Mouse (Mus musculus) testis, adult 2 months (tissue): ENCODE results near the gene Cpm. TPM values are rescaled to one million over a fixed set of nuclear protein-coding genes. Genes with fewer than 3 reads are reported as not detected.

Source experiments
- H3K27ac ChIP-seq: fragments of 200-500 bp; 2 replicates; pipeline ENCODE4 v1.5.1; 2012; ENCODE audit warnings: low read depth, low read length; ENCODE audit not compliant: control insufficient read depth, insufficient read depth
- H3K27me3 ChIP-seq: fragments of 200-500 bp; 2 replicates; pipeline ENCODE4 v1.6.1; 2012; ENCODE audit warnings: mild to moderate bottlenecking, low read length, moderate library complexity; ENCODE audit not compliant: control insufficient read depth, insufficient read depth
- H3K36me3 ChIP-seq: fragments of 200-500 bp; 2 replicates; pipeline ENCODE4 v1.6.1; 2012; ENCODE audit warnings: mild to moderate bottlenecking, low read length; ENCODE audit not compliant: control insufficient read depth, insufficient read depth
- H3K4me1 ChIP-seq: fragments of 200-500 bp; 2 replicates; pipeline ENCODE4 v1.6.1; 2012; ENCODE audit warnings: low read length; ENCODE audit not compliant: control insufficient read depth, insufficient read depth
- H3K4me3 ChIP-seq: fragments of 200-500 bp; 2 replicates; pipeline ENCODE4 v1.5.1; 2012; ENCODE audit warnings: low read depth, mild to moderate bottlenecking, low read length, moderate library complexity, mixed read lengths; ENCODE audit not compliant: control insufficient read depth
- CTCF ChIP-seq: fragments of 200-500 bp; IDR thresholded peaks from 2 replicates; pipeline ENCODE4 v1.5.1; 2012; ENCODE audit warnings: low read depth, mild to moderate bottlenecking, inconsistent platforms, low read length, moderate library complexity; ENCODE audit not compliant: control insufficient read depth, insufficient read depth, insufficient replicate concordance
- POLR2A ChIP-seq: fragments of 200-500 bp; IDR thresholded peaks from 2 replicates; pipeline ENCODE4 v1.6.1; 2012; ENCODE audit warnings: low read depth, mild to moderate bottlenecking, inconsistent platforms, low read length, moderate library complexity; ENCODE audit not compliant: control insufficient read depth
- polyA plus RNA-seq: library from polyadenylated mRNA; depleted of rRNA; stranded (reverse); fragments of >200 nt; gene quantifications from 2 replicates; pipeline ENCODE4 v1.2.3, GENCODE M21; 2012

Gene Cpm
- polyA plus RNA-seq, 1 experiment = 0.77 TPM

DNA sequence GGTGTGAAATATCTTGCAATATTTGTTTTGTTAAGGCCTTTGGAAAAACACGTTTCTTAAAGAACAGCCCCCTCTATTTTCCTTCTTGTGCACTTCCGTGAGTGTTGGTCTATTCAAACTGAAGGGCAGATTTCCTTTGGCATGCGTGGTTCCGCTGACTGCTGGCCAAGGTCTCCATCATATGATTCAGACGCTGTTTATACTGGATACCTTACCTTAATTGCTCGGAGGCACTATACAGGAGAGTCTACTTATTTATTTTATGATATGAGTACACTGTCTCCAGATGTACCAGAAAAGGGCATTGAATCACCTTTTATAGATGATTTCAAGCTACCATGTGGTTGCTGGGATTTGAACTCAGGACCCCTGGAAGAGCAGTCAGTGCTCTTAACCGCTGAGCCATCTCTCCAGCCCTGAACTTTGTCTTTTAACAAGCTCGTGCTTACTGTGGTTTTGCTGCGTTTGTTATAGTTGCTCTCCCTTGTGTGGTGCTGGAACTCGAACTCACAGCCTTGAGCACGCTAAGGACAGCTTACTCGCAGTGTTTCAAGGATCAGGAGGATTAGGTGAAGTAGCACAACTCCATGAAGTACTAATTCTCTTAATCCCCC lies 20.8 kb downstream of the Cpm start:
- H3K27me3 ChIP-seq = no peaks in the 10 kb centered on the region
- TF ChIP-seq CTCF (no peak), POLR2A (no peak)
- no peak overlapping the region for H3K4me3 ChIP-seq
- no peak overlapping the region for H3K27ac ChIP-seq
- H3K4me1 ChIP-seq = peaks cover 2% of the 10 kb centered on the region; the same call in 1 of the 2 replicates
- H3K36me3 ChIP-seq = no peaks in the 10 kb centered on the region

DNA sequence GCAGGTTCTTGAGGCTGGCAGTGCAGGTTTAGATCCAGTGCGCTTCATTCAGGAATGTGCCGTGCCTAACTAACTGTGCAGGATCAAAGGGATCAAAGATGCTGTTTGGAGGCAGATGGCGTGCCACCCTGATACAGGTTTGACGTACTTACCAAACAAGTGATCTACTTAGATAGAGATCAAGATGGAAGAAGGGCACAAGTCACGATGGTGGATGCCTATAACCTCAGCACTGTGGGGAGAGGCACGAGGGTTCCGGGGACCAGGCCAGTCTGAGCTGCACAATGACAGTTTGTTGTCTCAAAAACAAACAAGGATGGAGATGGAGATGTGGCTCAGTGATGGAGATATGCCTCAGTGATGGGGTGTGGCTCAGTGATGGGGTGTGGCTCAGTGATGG lies 21.4 kb downstream of the Cpm start:
- no peak overlapping the region for H3K27ac ChIP-seq
- TF ChIP-seq POLR2A = no peak
- no peak for TF ChIP-seq CTCF
- no peaks in the 10 kb centered on the region for H3K27me3 ChIP-seq
- H3K4me1 ChIP-seq = peaks cover 2% of the 10 kb centered on the region; the same call in 1 of the 2 replicates
- H3K36me3 ChIP-seq = no peaks in the 10 kb centered on the region
- no peak overlapping the region for H3K4me3 ChIP-seq

DNA sequence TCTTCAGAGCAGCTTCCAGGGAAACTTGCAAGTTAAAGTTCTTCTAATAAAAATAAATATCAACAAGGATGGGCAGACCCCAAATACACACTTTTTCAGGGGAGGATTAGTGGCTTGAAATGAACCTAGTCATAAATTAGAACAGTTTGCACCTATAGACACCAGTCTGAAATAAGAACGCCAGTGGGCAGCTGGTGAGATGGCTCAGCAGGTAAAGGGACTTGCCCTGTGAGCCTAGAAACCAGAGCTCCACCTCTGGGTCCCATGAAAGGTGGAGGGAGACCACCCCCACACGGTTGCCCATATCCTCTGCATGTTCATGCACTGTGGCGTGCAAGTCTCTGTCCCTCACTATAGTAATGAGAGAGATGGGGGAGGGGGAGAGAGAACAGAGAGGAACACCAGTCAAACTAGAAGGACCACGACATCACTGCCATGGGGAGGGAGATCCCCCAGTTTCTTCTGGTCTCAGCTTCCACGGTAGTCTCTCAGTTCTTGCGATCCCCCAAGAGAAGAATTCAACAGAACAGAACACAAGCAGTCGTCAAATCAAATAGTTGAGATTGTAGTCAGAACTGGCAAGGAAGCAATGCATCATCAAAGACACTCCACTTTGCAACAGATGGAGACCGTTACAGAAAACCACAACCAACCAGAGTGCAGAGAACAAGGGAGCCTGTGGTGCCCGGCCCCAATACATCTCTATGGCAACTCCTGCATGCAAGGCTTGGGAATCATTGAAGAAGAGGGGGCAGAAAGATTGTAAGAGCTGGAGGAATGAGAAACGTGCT lies 22.5 kb downstream of the Cpm start:
- H3K4me1 ChIP-seq = peaks cover 2% of the 10 kb centered on the region; the same call in 1 of the 2 replicates
- H3K36me3 ChIP-seq = no peaks in the 10 kb centered on the region
- no peak overlapping the region for H3K27ac ChIP-seq
- TF ChIP-seq CTCF = no peak
- no peaks in the 10 kb centered on the region for H3K27me3 ChIP-seq
- H3K4me3 ChIP-seq = no peak overlapping the region

DNA sequence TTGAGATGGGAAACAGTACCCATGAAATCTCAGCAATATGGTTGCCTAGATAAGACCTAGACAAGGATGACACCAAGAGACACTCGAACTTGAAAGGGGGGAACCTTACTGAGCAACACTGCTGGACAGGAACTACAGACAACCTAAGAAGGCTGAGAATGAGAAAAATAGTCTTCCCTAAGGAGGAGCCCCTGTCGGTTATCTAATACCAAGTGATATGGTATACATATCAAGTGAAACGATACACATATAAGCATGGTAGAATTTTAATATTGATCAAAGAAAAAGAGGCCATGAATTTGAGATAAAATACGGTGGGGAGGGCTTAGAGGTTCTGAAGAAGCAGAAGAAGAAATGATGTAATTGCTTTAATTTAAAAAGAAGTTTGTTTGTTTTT lies 23.1 kb downstream of the Cpm start:
- H3K4me1 ChIP-seq = peaks cover 2% of the 10 kb centered on the region; the same call in 1 of the 2 replicates
- H3K27ac ChIP-seq = no peak overlapping the region
- no peaks in the 10 kb centered on the region for H3K27me3 ChIP-seq
- TF ChIP-seq POLR2A (no peak), CTCF (no peak)
- H3K36me3 ChIP-seq = no peaks in the 10 kb centered on the region
- H3K4me3 ChIP-seq = no peak overlapping the region

DNA sequence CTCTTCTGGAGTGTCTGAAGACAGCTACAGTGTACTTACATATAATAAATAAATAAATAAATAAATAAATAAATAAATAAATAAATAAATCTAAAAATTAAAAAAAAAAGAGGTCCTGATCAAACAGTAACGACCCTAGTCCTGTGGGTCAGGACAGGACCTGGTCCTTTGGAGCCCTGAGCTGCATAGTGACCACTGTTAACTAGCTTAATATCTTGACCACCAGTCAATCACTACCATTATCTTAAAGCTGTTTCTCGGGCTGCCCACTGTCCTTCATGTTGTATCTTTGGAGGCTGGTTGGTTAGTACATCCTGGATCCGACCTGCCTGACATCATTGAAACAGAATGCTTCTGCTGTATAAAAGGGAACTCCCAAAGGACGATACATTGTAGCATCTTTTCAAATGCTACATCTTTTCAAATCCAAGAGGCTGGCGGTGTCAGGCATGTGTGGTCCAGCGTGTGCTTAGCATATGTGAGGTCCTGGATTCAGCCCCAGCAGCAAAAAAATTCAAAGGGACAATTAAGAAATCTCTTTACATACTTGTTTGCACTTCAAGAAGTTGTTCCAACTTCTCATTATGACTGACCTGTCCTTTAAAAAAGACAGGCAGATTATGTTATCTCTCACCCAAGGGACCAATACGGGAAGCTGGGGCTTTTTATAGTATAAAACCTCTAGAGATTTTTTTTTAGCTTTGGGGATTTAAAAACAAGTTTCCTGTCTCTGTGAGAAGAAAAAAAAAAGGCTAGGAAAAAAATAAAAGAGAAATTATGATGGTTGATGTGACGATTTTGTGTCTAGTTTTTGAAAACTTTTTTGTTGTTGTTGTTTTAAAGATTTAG lies 23.9 kb downstream of the Cpm start:
- H3K27ac ChIP-seq = no peak overlapping the region
- no peaks in the 10 kb centered on the region for H3K27me3 ChIP-seq
- no peak overlapping the region for H3K4me3 ChIP-seq
- TF ChIP-seq POLR2A = no peak
- TF ChIP-seq CTCF = no peak
- peaks cover 2% of the 10 kb centered on the region; the same call in 1 of the 2 replicates for H3K4me1 ChIP-seq
- H3K36me3 ChIP-seq = no peaks in the 10 kb centered on the region

DNA sequence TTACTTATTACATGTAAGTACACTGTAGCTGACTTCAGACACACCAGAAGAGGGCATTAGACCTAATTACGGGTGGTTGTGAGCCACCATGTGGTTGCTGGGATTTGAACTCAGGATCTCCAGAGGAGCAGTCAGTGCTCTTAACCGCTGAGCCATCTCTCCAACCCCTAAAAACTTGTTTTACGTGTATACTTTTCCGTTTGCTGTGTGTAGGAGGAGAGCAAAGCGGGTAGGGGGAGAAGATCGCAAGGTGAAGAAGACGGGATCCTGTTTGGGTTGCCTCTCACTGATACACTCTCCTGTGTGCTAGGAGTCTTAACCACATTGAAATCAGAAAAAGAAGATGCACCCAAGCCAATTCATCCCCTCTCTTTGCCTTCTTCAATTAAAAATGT lies 24.5 kb downstream of the Cpm start:
- H3K27ac ChIP-seq = no peak overlapping the region
- no peaks in the 10 kb centered on the region for H3K27me3 ChIP-seq
- H3K36me3 ChIP-seq = no peaks in the 10 kb centered on the region
- H3K4me1 ChIP-seq = peaks cover 2% of the 10 kb centered on the region; the same call in 1 of the 2 replicates
- H3K4me3 ChIP-seq = no peak overlapping the region
- TF ChIP-seq CTCF = no peak
- TF ChIP-seq POLR2A = no peak
